Mouse (Mus musculus): Measurements from ENCODE around the gene Prg3.

DNA sequence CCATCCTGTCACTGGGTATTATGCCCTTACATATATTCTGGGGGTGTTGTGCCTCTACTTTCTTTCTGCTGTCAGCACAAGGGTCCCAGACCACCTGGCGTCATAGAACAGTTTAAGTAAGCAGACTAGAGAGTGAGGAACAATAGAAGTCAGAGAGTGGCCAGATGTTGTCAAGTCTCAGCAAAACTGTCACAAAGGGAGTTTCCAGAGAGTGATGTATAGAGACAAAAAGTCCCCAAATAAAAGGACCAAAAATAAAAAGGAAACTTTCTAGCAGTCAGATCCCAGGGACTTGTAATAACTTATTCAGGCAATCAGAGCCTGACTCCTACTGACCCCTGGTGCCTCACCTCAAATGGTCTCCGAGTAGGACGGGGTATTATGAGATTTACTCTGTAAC lies 26.1 kb upstream of the Prg3 start:
- TF ChIP-seq POLR2A (IDR thresholded peaks at IDR 0.05; ENCODE audit: borderline replicate concordance, extremely low read depth, low read depth, low read length) (no peak), CTCF (IDR thresholded peaks at IDR 0.05; ENCODE audit: insufficient read depth, low read length) (no peak)
